Mouse (Mus musculus) testis, adult 2 months (tissue): ENCODE results near the gene Higd1a.

Source experiments
- CTCF ChIP-seq: fragments of 200-500 bp; IDR thresholded peaks from 2 replicates; pipeline ENCODE4 v1.5.1; 2012; ENCODE audit warnings: low read depth, mild to moderate bottlenecking, inconsistent platforms, low read length, moderate library complexity; ENCODE audit not compliant: control insufficient read depth, insufficient read depth, insufficient replicate concordance
- POLR2A ChIP-seq: fragments of 200-500 bp; IDR thresholded peaks from 2 replicates; pipeline ENCODE4 v1.6.1; 2012; ENCODE audit warnings: low read depth, mild to moderate bottlenecking, inconsistent platforms, low read length, moderate library complexity; ENCODE audit not compliant: control insufficient read depth

- no peak for TF ChIP-seq CTCF
- TF ChIP-seq POLR2A = no peak
Observed at GRCm38 (mm10) chr9:121869973-121870515, 11.9 kb upstream of the Higd1a start.
